Mouse (Mus musculus): ENCODE results near the gene Abca12.

GRCm38 (mm10) chr1:71203581-71203980 lies 211.1 kb downstream of the Abca12 start:
- no peak for TF ChIP-seq CTCF (IDR thresholded peaks at IDR 0.05; ENCODE audit: low read depth)
- TF ChIP-seq EP300 (IDR thresholded peaks at IDR 0.05; ENCODE audit: low read depth): no peak

Data from liver, embryonic 14.5 days (tissue).